Mouse (Mus musculus) liver, embryonic 11.5 days (tissue): Measurements from ENCODE around the gene 2610301B20Rik. TPM values are rescaled to one million over a fixed set of nuclear protein-coding genes. Genes with fewer than 3 reads are reported as not detected.
A peak's percentile ranks its signal among the peaks of the same experiment; 100 is the strongest.

Experiments
- ATAC-seq: fragments of 200-750 bp; cut with Nextera tagmentation; replicated peaks from 2 replicates; pipeline ENCODE4 v1.8.0; 2017; ENCODE audit warnings: moderate number of reproducible peaks, mild to moderate bottlenecking, moderate TSS enrichment, moderate library complexity; ENCODE audit not compliant: low FRiP score
- DNase-seq: peaks from one replicate; pipeline ENCODE4 v3.0.0-alpha.2; 2017; ENCODE audit warnings: low spot score
- H3K27ac ChIP-seq: fragments of 300-500 bp; sonication (generic); 2 replicates; pipeline ENCODE4 v1.5.1; 2014; ENCODE audit warnings: mild to moderate bottlenecking, low read depth, low read length, control low read depth
- H3K27me3 ChIP-seq: fragments of 300-500 bp; sonication (generic); replicated peaks from 2 replicates; pipeline ENCODE4 v1.6.1; 2014; ENCODE audit warnings: low read length, mixed read lengths; ENCODE audit not compliant: control insufficient read depth, insufficient read depth
- H3K36me3 ChIP-seq: fragments of 300-500 bp; sonication (generic); 2 replicates; pipeline ENCODE4 v1.6.1; 2014; ENCODE audit warnings: mild to moderate bottlenecking, low read length, moderate library complexity, mixed read lengths; ENCODE audit not compliant: control insufficient read depth, insufficient read depth
- H3K4me1 ChIP-seq: fragments of 300-500 bp; sonication (generic); replicated peaks from 2 replicates; pipeline ENCODE4 v1.6.1; 2014; ENCODE audit warnings: low read length, mixed read lengths; ENCODE audit not compliant: control insufficient read depth, insufficient read depth
- H3K4me2 ChIP-seq: fragments of 300-500 bp; sonication (generic); 2 replicates; pipeline ENCODE4 v1.6.1; 2014; ENCODE audit warnings: mild to moderate bottlenecking, control low read depth, moderate library complexity
- H3K4me3 ChIP-seq: fragments of 300-500 bp; sonication (generic); 2 replicates; pipeline ENCODE4 v1.5.1; 2014; ENCODE audit warnings: low read depth, low read length, control low read depth
- H3K9ac ChIP-seq: fragments of 300-500 bp; sonication (generic); 2 replicates; pipeline ENCODE4 v1.6.1; 2014; ENCODE audit warnings: low read depth, low read length, control low read depth
- H3K9me3 ChIP-seq: fragments of 300-500 bp; sonication (generic); 2 replicates; pipeline ENCODE4 v1.6.1; 2016; ENCODE audit warnings: low read length, inconsistent platforms, mixed read lengths; ENCODE audit not compliant: control insufficient read depth
- WGBS: fragments of 180-500 bp; shearing (Covaris S2); extraction: QIAGEN DNeasy Blood & Tissue Kit; methylation state at CpG from one replicate; pipeline ENCODE4 v1.1.7; 2014; 5-methylcytosine and 5-hydroxymethylcytosine counted together
- polyA plus RNA-seq: library from polyadenylated mRNA; unstranded; fragments of >200 nt; fragmentation: Nextera tagmentation; extraction: Ambion mirVana; gene quantifications from 2 replicates; pipeline ENCODE4 v1.2.1, GENCODE M21; 2014

The 2610301B20Rik gene
- polyA plus RNA-seq, 1 experiment from 2014 or later: 19.9 TPM

DNA sequence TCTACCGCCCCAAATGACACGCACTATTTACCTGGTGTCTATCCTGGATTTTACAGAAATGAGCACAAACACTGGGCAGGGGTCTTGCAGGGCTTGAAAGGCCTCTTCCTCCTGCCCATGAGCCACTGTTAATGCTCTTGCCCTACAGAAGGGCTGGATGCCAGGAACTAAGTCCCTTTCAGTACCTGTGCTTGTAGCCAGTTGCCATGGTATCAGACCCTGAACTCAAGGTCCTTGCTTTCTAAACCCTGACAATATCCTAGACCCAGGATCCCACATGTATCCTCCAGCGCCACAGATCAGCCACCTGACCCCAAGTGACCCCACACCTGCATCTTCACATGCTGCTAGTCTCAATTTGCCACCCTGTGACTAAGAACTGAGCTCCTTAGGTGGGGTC lies 39.1 kb downstream of the 2610301B20Rik start:
- DNase-seq: no peak
- no peak overlapping the region for H3K27ac ChIP-seq
- H3K9me3 ChIP-seq: no peaks in the 10 kb centered on the region
- H3K4me2 ChIP-seq: no peak overlapping the region
- peaks cover 22% of the 10 kb centered on the region for H3K4me1 ChIP-seq
- 85% methylated on average over 3 of the region's 3 CpGs for WGBS
- H3K36me3 ChIP-seq: no peaks in the 10 kb centered on the region
- no peaks in the 10 kb centered on the region for H3K27me3 ChIP-seq
- no peak for ATAC-seq
- H3K9ac ChIP-seq: no peak overlapping the region
- no peak overlapping the region for H3K4me3 ChIP-seq

DNA sequence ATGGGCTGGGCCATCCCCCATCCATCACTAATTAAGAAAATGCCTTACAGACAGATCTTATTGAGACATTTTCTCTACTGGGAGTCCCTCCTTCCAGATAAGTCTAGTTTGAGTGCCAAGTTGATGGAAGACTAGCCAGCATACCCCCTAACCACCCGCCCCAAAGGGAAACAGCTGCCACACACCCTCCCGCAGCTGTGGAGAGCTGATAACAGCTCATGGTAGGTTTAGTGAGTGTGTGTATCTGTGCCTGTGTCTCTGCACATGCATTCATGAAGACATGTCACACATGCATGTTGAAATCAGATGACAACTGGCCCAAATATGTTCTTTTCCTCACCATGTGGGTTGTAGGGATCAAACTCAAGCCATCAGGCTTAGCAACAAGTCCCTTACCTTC lies 40.5 kb downstream of the 2610301B20Rik start:
- no peak overlapping the region for H3K4me3 ChIP-seq
- peaks cover 31% of the 10 kb centered on the region for H3K4me1 ChIP-seq

DNA sequence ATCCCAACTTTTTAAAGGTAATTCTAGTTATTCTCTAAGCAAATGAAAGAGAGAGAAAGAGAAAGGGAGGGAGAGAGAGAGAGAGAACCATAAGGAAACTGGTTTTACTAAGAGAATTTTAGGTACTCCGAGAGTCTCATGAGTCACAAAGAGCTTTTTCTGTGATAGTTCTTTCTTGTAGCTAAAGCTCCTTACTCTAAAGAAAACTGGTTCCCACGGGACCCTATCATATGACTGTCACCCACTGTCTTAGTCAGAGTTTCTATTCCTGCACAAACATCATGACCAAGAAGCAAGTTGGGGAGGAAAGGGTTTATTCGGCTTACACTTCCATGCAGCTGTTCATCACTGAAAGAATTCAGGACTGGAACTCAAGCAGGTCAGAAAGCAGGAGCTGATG lies 41.0 kb downstream of the 2610301B20Rik start:
- no peaks in the 10 kb centered on the region for H3K36me3 ChIP-seq
- H3K27me3 ChIP-seq: no peaks in the 10 kb centered on the region
- no peak overlapping the region for H3K4me2 ChIP-seq
- H3K4me3 ChIP-seq: no peak overlapping the region
- WGBS: 82% methylated on average over 3 of the region's 3 CpGs
- DNase-seq (no peak), ATAC-seq (no peak)
- H3K27ac ChIP-seq: no peak overlapping the region
- H3K9me3 ChIP-seq: no peaks in the 10 kb centered on the region
- H3K9ac ChIP-seq: no peak overlapping the region
- peaks cover 31% of the 10 kb centered on the region for H3K4me1 ChIP-seq

More for the DNA sequence above, 40.5 kb downstream of the 2610301B20Rik start:
- Histone ChIP-seq H3K9ac (no peak overlapping the region), H3K9me3 (no peaks in the 10 kb centered on the region), H3K36me3 (no peaks in the 10 kb centered on the region), H3K27ac (peak overlapping the region; percentile 60; the same call in 1 of the 2 replicates), H3K27me3 (no peaks in the 10 kb centered on the region), H3K4me2 (peak overlapping the region; percentile 26; the same call in 1 of the 2 replicates)
- peak; percentile 57 for DNase-seq
- peak; percentile 98 for ATAC-seq
- 9% methylated on average over 2 of the region's 2 CpGs for WGBS

DNA sequence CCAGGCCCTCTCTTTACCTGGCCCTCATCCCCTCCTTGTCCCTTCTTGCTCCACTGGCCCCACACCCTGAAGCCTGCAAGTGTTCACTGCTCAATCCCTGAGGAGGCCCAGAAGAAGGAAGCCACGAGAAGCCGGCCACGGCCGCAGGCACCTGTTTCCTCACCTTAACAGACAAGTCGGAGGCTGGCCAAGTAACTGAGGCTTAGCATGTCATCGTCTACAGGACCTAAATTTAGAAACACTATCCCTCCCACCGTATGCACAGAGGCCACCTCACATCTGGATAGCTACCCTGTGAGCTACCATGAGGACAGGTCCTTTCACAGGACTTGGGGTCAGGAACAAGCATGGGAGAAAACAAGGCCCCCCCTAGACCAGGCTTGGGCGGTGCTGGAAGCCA lies 44.1 kb downstream of the 2610301B20Rik start:
- Histone ChIP-seq H3K27me3 (no peaks in the 10 kb centered on the region), H3K9ac (no peak overlapping the region), H3K9me3 (no peaks in the 10 kb centered on the region), H3K27ac (0 out of 2 replicates have a peak overlapping the region, but pooled peaks have one; percentile 1), H3K4me3 (no peak overlapping the region), H3K4me1 (peaks cover 29% of the 10 kb centered on the region), H3K4me2 (no peak overlapping the region), H3K36me3 (no peaks in the 10 kb centered on the region)
- ATAC-seq: no peak
- no peak for DNase-seq
- WGBS: 68% methylated on average over 8 of the region's 8 CpGs

DNA sequence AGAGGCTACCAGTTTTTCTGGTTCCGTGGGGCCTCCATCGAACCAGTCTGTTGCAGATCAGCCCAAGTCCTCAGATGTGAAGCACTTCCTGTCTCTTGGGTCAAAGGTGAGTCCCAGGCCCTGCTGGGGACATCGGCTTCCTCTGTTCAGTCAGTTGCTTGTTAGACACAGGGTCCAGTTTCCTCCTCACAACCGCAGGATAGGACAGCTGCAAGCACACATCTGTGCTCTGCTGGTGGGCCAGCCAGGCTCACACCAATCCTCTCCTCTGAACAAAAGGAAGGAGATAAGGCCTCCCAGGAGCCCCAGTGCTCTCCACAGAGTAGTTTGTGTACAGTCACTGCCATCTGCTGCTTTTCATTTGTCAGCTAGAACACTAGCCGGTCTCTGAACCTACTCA lies 44.8 kb downstream of the 2610301B20Rik start:
- H3K4me2 ChIP-seq: no peak overlapping the region
- H3K9ac ChIP-seq: no peak overlapping the region
- H3K4me1 ChIP-seq: peaks cover 24% of the 10 kb centered on the region
- H3K4me3 ChIP-seq: no peak overlapping the region
- 27% methylated on average over 5 of the region's 5 CpGs for WGBS
- no peaks in the 10 kb centered on the region for H3K9me3 ChIP-seq
- peak; percentile 42; the same call in 1 of the 2 replicates for ATAC-seq
- H3K36me3 ChIP-seq: no peaks in the 10 kb centered on the region
- DNase-seq: no peak
- H3K27me3 ChIP-seq: no peaks in the 10 kb centered on the region
- no peak overlapping the region for H3K27ac ChIP-seq

DNA sequence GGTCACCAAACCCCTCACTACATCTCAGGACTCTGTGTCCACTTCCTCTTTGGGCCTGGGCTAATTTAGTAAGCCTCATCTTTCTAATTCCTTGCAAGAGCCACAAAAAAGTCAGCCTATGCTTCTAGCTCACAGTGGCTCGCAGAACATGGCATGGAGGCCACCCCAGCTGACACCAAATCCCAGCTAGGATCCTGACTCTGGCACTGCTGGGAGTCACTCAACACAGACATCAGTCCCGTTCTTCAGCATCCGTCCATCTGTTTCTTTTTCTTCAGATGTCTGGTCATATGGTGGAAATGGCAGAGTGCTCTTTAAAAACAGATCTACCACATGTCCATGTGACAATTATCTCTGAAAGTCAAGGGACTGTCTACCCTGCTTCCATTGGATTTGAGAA lies 45.2 kb downstream of the 2610301B20Rik start:
- no peak for ATAC-seq
- Histone ChIP-seq H3K9me3 (no peaks in the 10 kb centered on the region), H3K9ac (no peak overlapping the region), H3K4me2 (no peak overlapping the region), H3K36me3 (no peaks in the 10 kb centered on the region), H3K27ac (no peak overlapping the region), H3K4me1 (peaks cover 19% of the 10 kb centered on the region), H3K27me3 (no peaks in the 10 kb centered on the region), H3K4me3 (no peak overlapping the region)
- 84% methylated on average over 3 of the region's 3 CpGs for WGBS
- no peak for DNase-seq

DNA sequence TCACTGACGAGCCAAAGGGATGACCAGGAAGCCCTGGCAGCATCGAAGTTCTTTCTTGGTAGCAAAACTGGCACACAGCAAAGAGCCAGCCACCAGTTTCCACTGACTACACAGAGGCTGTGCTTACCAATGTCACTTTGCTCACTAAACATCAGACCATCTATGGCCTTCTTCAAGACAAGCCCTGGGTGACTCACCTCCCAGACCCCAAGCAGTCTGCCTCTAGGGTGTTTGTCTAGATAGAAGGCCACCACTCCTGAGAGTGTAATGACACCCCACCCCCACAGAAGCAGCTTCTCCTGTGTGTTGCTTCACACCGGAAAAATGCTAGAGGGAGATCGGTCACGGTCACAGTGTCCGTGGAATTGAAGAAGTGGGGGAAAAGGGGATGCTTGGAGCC lies 45.7 kb downstream of the 2610301B20Rik start:
- ATAC-seq (no peak), DNase-seq (no peak)
- Histone ChIP-seq H3K9me3 (no peaks in the 10 kb centered on the region), H3K4me1 (peaks cover 15% of the 10 kb centered on the region), H3K4me3 (no peak overlapping the region), H3K4me2 (no peak overlapping the region), H3K36me3 (no peaks in the 10 kb centered on the region), H3K9ac (no peak overlapping the region), H3K27ac (no peak overlapping the region), H3K27me3 (no peaks in the 10 kb centered on the region)
- 83% methylated on average over 6 of the region's 6 CpGs for WGBS

DNA sequence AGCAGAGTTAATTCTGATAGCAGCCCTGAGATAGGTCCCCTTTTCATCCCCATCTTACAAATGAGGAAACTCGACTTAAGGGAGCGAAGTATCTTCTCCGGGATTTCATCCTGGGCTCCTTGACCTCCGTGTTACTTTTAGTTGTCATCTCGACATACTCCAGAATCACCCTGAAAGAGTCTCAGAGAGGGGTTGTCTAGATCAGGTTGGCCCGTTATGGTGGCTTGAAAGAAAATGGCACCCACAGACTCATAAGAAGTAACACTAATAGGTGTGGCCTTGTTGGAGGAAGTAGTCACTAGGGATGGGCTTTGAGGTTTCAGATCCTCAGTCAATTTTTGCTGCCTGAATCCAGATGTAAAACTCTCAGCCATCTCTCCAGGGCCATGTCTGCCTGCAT lies 46.3 kb downstream of the 2610301B20Rik start:
- ATAC-seq: no peak
- DNase-seq: no peak

DNA sequence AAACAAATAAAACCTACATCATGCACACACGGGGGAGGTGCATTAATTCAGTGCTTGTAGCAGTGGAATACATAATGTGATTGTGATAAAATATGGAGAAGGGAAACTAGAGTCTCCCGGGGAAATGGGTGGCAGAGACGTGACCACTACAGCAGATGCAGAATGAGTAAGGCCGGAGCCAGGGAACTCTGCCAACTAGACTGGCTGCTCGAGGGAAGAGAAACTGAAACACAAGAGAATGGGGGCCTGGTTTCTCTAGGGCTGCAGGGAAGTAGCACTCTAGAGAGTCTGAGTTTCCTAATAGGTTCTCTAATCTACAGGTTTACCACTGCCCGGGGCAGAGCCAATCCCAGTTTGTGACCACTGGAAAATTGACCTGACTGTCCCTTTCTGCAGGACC lies 48.9 kb downstream of the 2610301B20Rik start:
- 67% methylated on average over 6 of the region's 6 CpGs for WGBS
- peaks cover 8% of the 10 kb centered on the region for H3K4me1 ChIP-seq
- no peak overlapping the region for H3K27ac ChIP-seq
- H3K36me3 ChIP-seq: no peaks in the 10 kb centered on the region
- no peak overlapping the region for H3K9ac ChIP-seq
- ATAC-seq (no peak), DNase-seq (no peak)
- H3K27me3 ChIP-seq: no peaks in the 10 kb centered on the region
- no peaks in the 10 kb centered on the region for H3K9me3 ChIP-seq
- H3K4me2 ChIP-seq: no peak overlapping the region
- no peak overlapping the region for H3K4me3 ChIP-seq

More for the DNA sequence above, 46.3 kb downstream of the 2610301B20Rik start:
- H3K9me3 ChIP-seq: no peaks in the 10 kb centered on the region
- peaks cover 10% of the 10 kb centered on the region for H3K4me1 ChIP-seq
- no peaks in the 10 kb centered on the region for H3K27me3 ChIP-seq
- no peak overlapping the region for H3K27ac ChIP-seq
- 77% methylated on average over 6 of the region's 6 CpGs for WGBS
- no peak overlapping the region for H3K9ac ChIP-seq
- H3K36me3 ChIP-seq: no peaks in the 10 kb centered on the region
- H3K4me2 ChIP-seq: no peak overlapping the region
- H3K4me3 ChIP-seq: no peak overlapping the region
